Mouse (Mus musculus): ENCODE measurements at regions not wholly inside any gene's neighbourhood (a gene's known extent, or its start where the extent isn't known, plus 50 kb on each side); places are given as distances from the start of the nearest gene placed in this dataset.

- no peaks in the 10 kb centered on the region for H3K36me3 ChIP-seq
- H3K27me3 ChIP-seq (replicated peaks): no peaks in the 10 kb centered on the region
- 87% methylated on average over 5 of the region's 5 CpGs for WGBS
- no peak overlapping the region for H3K9ac ChIP-seq
- no peak overlapping the region for H3K4me2 ChIP-seq (replicated peaks)
- no peaks in the 10 kb centered on the region for H3K9me3 ChIP-seq
- no peak overlapping the region for H3K27ac ChIP-seq
- ATAC-seq (ENCODE audit: low FRiP score, low read depth): no peak
- no peak overlapping the region for H3K4me3 ChIP-seq
- no peaks in the 10 kb centered on the region for H3K4me1 ChIP-seq
These were observed 324.5 kb upstream of the Cdh9 start for GRCm38 (mm10) chr15:16404077-16404476.

- no peak for ATAC-seq (ENCODE audit: low FRiP score, low read depth)
- Histone ChIP-seq H3K4me2 (replicated peaks) (no peak overlapping the region), H3K4me3 (no peak overlapping the region), H3K27me3 (replicated peaks) (no peaks in the 10 kb centered on the region), H3K36me3 (no peaks in the 10 kb centered on the region), H3K4me1 (no peaks in the 10 kb centered on the region), H3K9me3 (no peaks in the 10 kb centered on the region), H3K9ac (no peak overlapping the region), H3K27ac (no peak overlapping the region)
These were observed 322.4 kb upstream of the Cdh9 start for GRCm38 (mm10) chr15:16406203-16406602.

- H3K9ac ChIP-seq: no peak overlapping the region
- H3K4me1 ChIP-seq: no peaks in the 10 kb centered on the region
- H3K4me3 ChIP-seq: no peak overlapping the region
- no peak overlapping the region for H3K27ac ChIP-seq
- H3K27me3 ChIP-seq (replicated peaks): no peaks in the 10 kb centered on the region
- WGBS: 95% methylated on average over 1 of the region's 1 CpGs
- H3K36me3 ChIP-seq: no peaks in the 10 kb centered on the region
- no peak for ATAC-seq (ENCODE audit: low FRiP score, low read depth)
- no peaks in the 10 kb centered on the region for H3K9me3 ChIP-seq
- no peak overlapping the region for H3K4me2 ChIP-seq (replicated peaks)
These were observed 316.9 kb upstream of the Cdh9 start for GRCm38 (mm10) chr15:16411686-16412085.

- Histone ChIP-seq H3K9ac (no peak overlapping the region), H3K9me3 (no peaks in the 10 kb centered on the region), H3K4me2 (replicated peaks) (no peak overlapping the region), H3K27me3 (replicated peaks) (no peaks in the 10 kb centered on the region), H3K4me3 (no peak overlapping the region), H3K36me3 (no peaks in the 10 kb centered on the region), H3K4me1 (no peaks in the 10 kb centered on the region), H3K27ac (no peak overlapping the region)
- ATAC-seq (ENCODE audit: low FRiP score, low read depth): no peak
- WGBS: 67% methylated on average over 3 of the region's 3 CpGs
These were observed 310.8 kb upstream of the Cdh9 start for GRCm38 (mm10) chr15:16417719-16418118.

GRCm38 (mm10) chr15:16423019-16423418 lies 305.5 kb upstream of the Cdh9 start:
- H3K4me1 ChIP-seq: no peaks in the 10 kb centered on the region
- no peaks in the 10 kb centered on the region for H3K27me3 ChIP-seq (replicated peaks)
- H3K9ac ChIP-seq: no peak overlapping the region
- no peak overlapping the region for H3K4me2 ChIP-seq (replicated peaks)
- no peak for ATAC-seq (ENCODE audit: low FRiP score, low read depth)
- H3K27ac ChIP-seq: no peak overlapping the region
- 90% methylated on average over 3 of the region's 3 CpGs for WGBS
- no peaks in the 10 kb centered on the region for H3K36me3 ChIP-seq
- H3K4me3 ChIP-seq: no peak overlapping the region
- H3K9me3 ChIP-seq: no peaks in the 10 kb centered on the region

GRCm38 (mm10) chr15:16446631-16447030 lies 281.9 kb upstream of the Cdh9 start:
- no peak for ATAC-seq (ENCODE audit: low FRiP score, low read depth)
- H3K4me1 ChIP-seq: no peaks in the 10 kb centered on the region
- H3K9ac ChIP-seq: no peak overlapping the region
- H3K4me2 ChIP-seq (replicated peaks): no peak overlapping the region
- H3K27me3 ChIP-seq (replicated peaks): no peaks in the 10 kb centered on the region
- H3K4me3 ChIP-seq: no peak overlapping the region
- no peak overlapping the region for H3K27ac ChIP-seq
- H3K36me3 ChIP-seq: no peaks in the 10 kb centered on the region
- no peaks in the 10 kb centered on the region for H3K9me3 ChIP-seq

GRCm38 (mm10) chr15:16491238-16491637 lies 237.3 kb upstream of the Cdh9 start:
- Histone ChIP-seq H3K27ac (no peak overlapping the region), H3K27me3 (replicated peaks) (no peaks in the 10 kb centered on the region), H3K9ac (no peak overlapping the region), H3K4me3 (no peak overlapping the region), H3K4me1 (no peaks in the 10 kb centered on the region), H3K9me3 (no peaks in the 10 kb centered on the region), H3K4me2 (replicated peaks) (no peak overlapping the region), H3K36me3 (no peaks in the 10 kb centered on the region)
- ATAC-seq (ENCODE audit: low FRiP score, low read depth): no peak
- 5% methylated on average over 3 of the region's 3 CpGs for WGBS

GRCm38 (mm10) chr15:16492871-16493270 lies 235.7 kb upstream of the Cdh9 start:
- Histone ChIP-seq H3K4me3 (no peak overlapping the region), H3K4me1 (no peaks in the 10 kb centered on the region), H3K9ac (no peak overlapping the region), H3K27ac (no peak overlapping the region), H3K4me2 (replicated peaks) (no peak overlapping the region), H3K27me3 (replicated peaks) (no peaks in the 10 kb centered on the region), H3K9me3 (no peaks in the 10 kb centered on the region), H3K36me3 (no peaks in the 10 kb centered on the region)
- ATAC-seq (ENCODE audit: low FRiP score, low read depth): no peak
- WGBS: 53% methylated on average over 2 of the region's 2 CpGs

- H3K9ac ChIP-seq: no peak overlapping the region
- no peak for ATAC-seq (ENCODE audit: low FRiP score, low read depth)
- H3K4me1 ChIP-seq: no peaks in the 10 kb centered on the region
These were observed 208.0 kb upstream of the Cdh9 start for GRCm38 (mm10) chr15:16520556-16520955.

GRCm38 (mm10) chr15:16532587-16532986 lies 196.0 kb upstream of the Cdh9 start:
- Histone ChIP-seq H3K9me3 (no peaks in the 10 kb centered on the region), H3K27me3 (replicated peaks) (no peaks in the 10 kb centered on the region), H3K4me2 (replicated peaks) (no peak overlapping the region), H3K36me3 (no peaks in the 10 kb centered on the region), H3K4me1 (no peaks in the 10 kb centered on the region), H3K4me3 (no peak overlapping the region), H3K27ac (no peak overlapping the region), H3K9ac (no peak overlapping the region)
- ATAC-seq (ENCODE audit: low FRiP score, low read depth): no peak
- 91% methylated on average over 6 of the region's 6 CpGs for WGBS

More at GRCm38 (mm10) chr15:16520556-16520955, 208.0 kb upstream of the Cdh9 start:
- H3K27ac ChIP-seq: no peak overlapping the region
- WGBS: 77% methylated on average over 4 of the region's 4 CpGs
- no peaks in the 10 kb centered on the region for H3K36me3 ChIP-seq
- H3K4me2 ChIP-seq (replicated peaks): no peak overlapping the region
- no peak overlapping the region for H3K4me3 ChIP-seq
- H3K27me3 ChIP-seq (replicated peaks): no peaks in the 10 kb centered on the region
- no peaks in the 10 kb centered on the region for H3K9me3 ChIP-seq

- no peaks in the 10 kb centered on the region for H3K36me3 ChIP-seq
- ATAC-seq (ENCODE audit: low FRiP score, low read depth): no peak
- H3K4me2 ChIP-seq (replicated peaks): no peak overlapping the region
- no peaks in the 10 kb centered on the region for H3K27me3 ChIP-seq (replicated peaks)
- H3K9me3 ChIP-seq: no peaks in the 10 kb centered on the region
- H3K4me3 ChIP-seq: no peak overlapping the region
- no peak overlapping the region for H3K27ac ChIP-seq
- no peaks in the 10 kb centered on the region for H3K4me1 ChIP-seq
- WGBS: 70% methylated on average over 1 of the region's 1 CpGs
- H3K9ac ChIP-seq: no peak overlapping the region
These were observed 187.3 kb upstream of the Cdh9 start for GRCm38 (mm10) chr15:16541226-16541625.

GRCm38 (mm10) chr15:16555173-16555572 lies 173.4 kb upstream of the Cdh9 start:
- Histone ChIP-seq H3K4me2 (replicated peaks) (no peak overlapping the region), H3K27me3 (replicated peaks) (no peaks in the 10 kb centered on the region), H3K4me3 (no peak overlapping the region), H3K27ac (no peak overlapping the region), H3K36me3 (no peaks in the 10 kb centered on the region), H3K4me1 (no peaks in the 10 kb centered on the region), H3K9ac (no peak overlapping the region), H3K9me3 (no peaks in the 10 kb centered on the region)
- 86% methylated on average over 2 of the region's 2 CpGs for WGBS
- ATAC-seq (ENCODE audit: low FRiP score, low read depth): no peak

GRCm38 (mm10) chr15:16556338-16556737 lies 172.2 kb upstream of the Cdh9 start:
- Histone ChIP-seq H3K27me3 (replicated peaks) (no peaks in the 10 kb centered on the region), H3K4me3 (no peak overlapping the region), H3K4me1 (no peaks in the 10 kb centered on the region), H3K36me3 (no peaks in the 10 kb centered on the region), H3K27ac (no peak overlapping the region), H3K9me3 (no peaks in the 10 kb centered on the region), H3K4me2 (replicated peaks) (no peak overlapping the region), H3K9ac (no peak overlapping the region)
- ATAC-seq (ENCODE audit: low FRiP score, low read depth): no peak
- WGBS: 93% methylated on average over 9 of the region's 9 CpGs
